In genomic region chr9:37147886-37148285, GRCm38 (mm10) we compare ENCODE assay signal across 13 mouse cellular contexts. TPM values are rescaled to one million over a fixed set of nuclear protein-coding genes. Genes with fewer than 3 reads are reported as not detected.
DNase-seq lines count a peak whose midpoint lies in the region; ATAC-seq and TF ChIP-seq lines count a peak whose summit lies in the region.
"Had no signal": no experiment of that assay in that cellular context is flagged by ENCODE, and none has a peak within 500 bp of the region (broad histone marks: within the 10 kb centered on the region; RNA-seq: fewer than 3 reads in every experiment).

No protein-coding gene starts in this region.

- H3K4me1 ChIP-seq in midbrain, embryonic 10.5 days: peaks cover 37% of the 10 kb centered on the region
- no peaks in the 10 kb centered on the region for H3K4me1 ChIP-seq in midbrain, postnatal 0 days (ENCODE audit: insufficient read depth, low read length)
- H3K4me1 ChIP-seq in midbrain, embryonic 14.5 days (ENCODE audit: control insufficient read depth, insufficient read depth, low read length): peaks cover 24% of the 10 kb centered on the region
- peaks cover 17% of the 10 kb centered on the region for H3K4me1 ChIP-seq in olfactory bulb, adult 2 months (ENCODE audit: control insufficient read depth, insufficient read depth, low read length)
- H3K4me1 ChIP-seq: liver, embryonic 12.5 days had no signal

- peak overlapping the region; percentile 95 for H3K4me3 ChIP-seq in midbrain, embryonic 10.5 days
- H3K4me3 ChIP-seq in midbrain, postnatal 0 days (ENCODE audit: low read depth, low read length): no peak overlapping the region
- H3K4me3 ChIP-seq in midbrain, embryonic 14.5 days (replicated peaks; ENCODE audit: low read depth, low read length): no peak overlapping the region
- no peak overlapping the region for H3K4me3 ChIP-seq in olfactory bulb, adult 2 months (ENCODE audit: insufficient read depth, low read depth, low read length)

- TF ChIP-seq POLR2A in olfactory bulb, adult 2 months (IDR thresholded peaks at IDR 0.05; ENCODE audit: insufficient read depth, low read depth, low read length): no peak

- H3K9ac ChIP-seq in midbrain, postnatal 0 days (replicated peaks; ENCODE audit: low read length, poor library complexity, severe bottlenecking): no peak overlapping the region
- H3K9ac ChIP-seq in midbrain, embryonic 14.5 days (replicated peaks; ENCODE audit: low read length): no peak overlapping the region
- H3K9ac ChIP-seq: heart, embryonic 13.5 days; intestine, embryonic 15.5 days; kidney, embryonic 15.5 days; liver, embryonic 12.5 days; lung, embryonic 15.5 days had no signal

- WGBS in midbrain, embryonic 10.5 days: 50% methylated on average over 4 of the region's 4 CpGs
- 52% methylated on average over 4 of the region's 4 CpGs for WGBS in midbrain, postnatal 0 days
- 38% methylated on average over 4 of the region's 4 CpGs for WGBS in midbrain, embryonic 14.5 days
- 85% methylated on average over 4 of the region's 4 CpGs for WGBS in olfactory bulb, adult 2 months

- no peaks in the 10 kb centered on the region for H3K36me3 ChIP-seq in midbrain, embryonic 10.5 days
- no peaks in the 10 kb centered on the region for H3K36me3 ChIP-seq in midbrain, postnatal 0 days (ENCODE audit: insufficient read depth, low read length)
- no peaks in the 10 kb centered on the region for H3K36me3 ChIP-seq in midbrain, embryonic 14.5 days (ENCODE audit: control insufficient read depth, insufficient read depth, low read length)
- H3K36me3 ChIP-seq: heart, embryonic 13.5 days; intestine, embryonic 15.5 days; kidney, embryonic 15.5 days; liver, embryonic 12.5 days; lung, embryonic 15.5 days had no signal

- H3K9me3 ChIP-seq in midbrain, embryonic 10.5 days (replicated peaks): no peaks in the 10 kb centered on the region
- H3K9me3 ChIP-seq in midbrain, postnatal 0 days (ENCODE audit: low read length): no peaks in the 10 kb centered on the region
- no peaks in the 10 kb centered on the region for H3K9me3 ChIP-seq in midbrain, embryonic 14.5 days (ENCODE audit: control insufficient read depth, low read length)
- H3K9me3 ChIP-seq: heart, embryonic 13.5 days; intestine, embryonic 15.5 days; kidney, embryonic 15.5 days; liver, embryonic 12.5 days; lung, embryonic 15.5 days had no signal

- no peak for TF ChIP-seq CTCF in midbrain, postnatal 0 days (IDR thresholded peaks at IDR 0.05)
- TF ChIP-seq CTCF in olfactory bulb, adult 2 months (IDR thresholded peaks at IDR 0.05; ENCODE audit: insufficient read depth, low read depth, low read length): no peak

- no peak for ATAC-seq in midbrain, postnatal 0 days (ENCODE audit: low FRiP score)
- no peak for ATAC-seq in midbrain, embryonic 14.5 days (ENCODE audit: low FRiP score, low TSS enrichment)

- peak overlapping the region; percentile 100 for H3K27ac ChIP-seq in midbrain, embryonic 10.5 days (replicated peaks)
- no peak overlapping the region; the same call in 1 of the 2 replicates for H3K27ac ChIP-seq in midbrain, postnatal 0 days (ENCODE audit: low read depth, low read length)
- peak overlapping the region; percentile 99; the same call in 1 of the 2 replicates for H3K27ac ChIP-seq in midbrain, embryonic 14.5 days (replicated peaks; ENCODE audit: low read depth, low read length)
- H3K27ac ChIP-seq in olfactory bulb, adult 2 months (ENCODE audit: insufficient read depth, low read depth, low read length): 0 out of 2 replicates have a peak overlapping the region, but pooled peaks have one; percentile 59
- H3K27ac ChIP-seq: heart, embryonic 13.5 days; intestine, embryonic 15.5 days; kidney, embryonic 15.5 days; liver, embryonic 12.5 days; lung, embryonic 15.5 days; macrophage had no signal

- DNase-seq in heart, postnatal 4 days: peak; percentile 3
- no peak for DNase-seq in heart, postnatal 25 days (ENCODE audit: low spot score)
- no peak for DNase-seq in midbrain, embryonic 10.5 days (ENCODE audit: low spot score)
- no peak for DNase-seq in midbrain, postnatal 0 days (ENCODE audit: low spot score)
- no peak for DNase-seq in midbrain, embryonic 14.5 days
- no peak for DNase-seq in Muller cell, postnatal 12 days (ENCODE audit: inconsistent ontology term)

- peaks cover 12% of the 10 kb centered on the region for H3K27me3 ChIP-seq in midbrain, embryonic 10.5 days (ENCODE audit: low read depth, poor library complexity, severe bottlenecking)
- H3K27me3 ChIP-seq in midbrain, postnatal 0 days (ENCODE audit: insufficient read depth, low read length): no peaks in the 10 kb centered on the region
- no peaks in the 10 kb centered on the region for H3K27me3 ChIP-seq in midbrain, embryonic 14.5 days (ENCODE audit: control insufficient read depth, insufficient read depth, low read length)
- H3K27me3 ChIP-seq: intestine, embryonic 15.5 days had no signal

- H3K4me2 ChIP-seq in midbrain, postnatal 0 days (ENCODE audit: low read depth, low read length, poor library complexity, severe bottlenecking): no peak overlapping the region
- H3K4me2 ChIP-seq in midbrain, embryonic 14.5 days (ENCODE audit: low read length): no peak overlapping the region

- intact Hi-C loops in heart, postnatal 25 days (cut with DNase I): loop anchor here (1.0 to 5.0 kb wide), 6 partner anchors 23 to 256 kb away; no protein-coding TSS in a partner anchor

RNA-seq across cellular contexts. Expression of gene Pknox2, which starts 0.7 kb away (rescaled TPM):
- total RNA-seq in heart, postnatal 4 days (2021): 1 to 10 TPM; 7.0 TPM
- 1 to 10 TPM; 6.3 to 8.3 TPM for total RNA-seq in heart, postnatal 25 days (2021)
- 41.5 and 45.0 TPM in 2 replicates for polyA plus RNA-seq in midbrain, embryonic 10.5 days (2016; fragmentation: Nextera tagmentation; extraction: Ambion mirVana)
- total RNA-seq in midbrain, postnatal 0 days (2014; rRNA removed): 25.6 and 26.6 TPM in 2 replicates
- polyA plus RNA-seq in midbrain, postnatal 0 days (2015; fragmentation: Nextera tagmentation; extraction: Ambion mirVana): 23.5 and 23.6 TPM in 2 replicates
- polyA plus RNA-seq in midbrain, embryonic 14.5 days (2014; fragmentation: Nextera tagmentation; extraction: Ambion mirVana): 18.4 and 19.6 TPM in 2 replicates
- polyA plus RNA-seq in olfactory bulb, adult 2 months (2012; ENCODE audit: insufficient read depth, insufficient read length, low replicate concordance, missing spikeins): not detected in 2 replicates
- polyA plus RNA-seq: macrophage had no signal

Comparison
In these comparisons a context has a peak if more than half of its experiments do, and no peak if none do; other contexts are left out.
1. RNA of gene Pknox2, which starts 0.7 kb away (polyA plus RNA-seq): 41.5 to 45.0 TPM in midbrain, embryonic 10.5 days, 23.5 to 23.6 TPM in midbrain, postnatal 0 days and 18.4 to 19.6 TPM in midbrain, embryonic 14.5 days; not detected in olfactory bulb, adult 2 months; every median in the first group is over 10 times any median in the second.